Mouse (Mus musculus) neural tube, embryonic 15.5 days (tissue): Measurements from ENCODE around the gene Dyrk3. TPM values are rescaled to one million over a fixed set of nuclear protein-coding genes. Genes with fewer than 3 reads are reported as not detected.

Experiments used
- ATAC-seq: fragments of 200-750 bp; cut with Nextera tagmentation; 2 replicates; pipeline ENCODE4 v1.8.0; 2017; ENCODE audit warnings: mild to moderate bottlenecking, moderate TSS enrichment, moderate library complexity; ENCODE audit not compliant: low FRiP score
- H3K27ac ChIP-seq: fragments of 300-500 bp; sonication (generic); replicated peaks from 2 replicates; pipeline ENCODE4 v1.5.1; 2015; ENCODE audit warnings: mild to moderate bottlenecking, inconsistent platforms
- H3K27me3 ChIP-seq: fragments of 300-500 bp; sonication (generic); replicated peaks from 2 replicates; pipeline ENCODE4 v1.6.1; 2015; ENCODE audit warnings: inconsistent platforms
- H3K36me3 ChIP-seq: fragments of 300-500 bp; sonication (generic); 2 replicates; pipeline ENCODE4 v1.6.1; 2015; ENCODE audit warnings: inconsistent platforms
- H3K4me1 ChIP-seq: fragments of 300-500 bp; sonication (generic); 2 replicates; pipeline ENCODE4 v1.6.1; 2015; ENCODE audit warnings: inconsistent platforms
- H3K4me2 ChIP-seq: fragments of 300-500 bp; sonication (generic); 2 replicates; pipeline ENCODE4 v1.6.1; 2015; ENCODE audit warnings: inconsistent platforms, mild to moderate bottlenecking, moderate library complexity
- H3K4me3 ChIP-seq: fragments of 300-500 bp; sonication (generic); replicated peaks from 2 replicates; pipeline ENCODE4 v1.5.1; 2015; ENCODE audit warnings: mild to moderate bottlenecking, inconsistent platforms
- H3K9ac ChIP-seq: fragments of 300-500 bp; sonication (generic); replicated peaks from 2 replicates; pipeline ENCODE4 v1.6.1; 2015; ENCODE audit warnings: mild to moderate bottlenecking, inconsistent platforms
- H3K9me3 ChIP-seq: fragments of 300-500 bp; sonication (generic); replicated peaks from 2 replicates; pipeline ENCODE4 v1.6.1; 2016; ENCODE audit warnings: inconsistent platforms
- WGBS: fragments of 180-500 bp; shearing (Covaris S2); methylation state at CpG from one replicate; pipeline ENCODE4 v1.1.7; 2015; ENCODE audit warnings: mixed read lengths; 5-methylcytosine and 5-hydroxymethylcytosine counted together
- polyA plus RNA-seq: library from polyadenylated mRNA; unstranded; fragments of >200 nt; fragmentation: Nextera tagmentation; extraction: Ambion mirVana; gene quantifications from 2 replicates; pipeline ENCODE4 v1.2.1, GENCODE M21; 2015

Gene Dyrk3
- polyA plus RNA-seq = 10.3 and 14.0 TPM in 2 replicates

- Histone ChIP-seq H3K27me3 (no peaks in the 10 kb centered on the region), H3K27ac (peak within 1 kb of the TSS; percentile 92), H3K4me2 (peak within 1 kb of the TSS; percentile 75), H3K4me1 (peaks cover 40% of the 10 kb centered on the region), H3K9me3 (no peaks in the 10 kb centered on the region), H3K4me3 (peak within 1 kb of the TSS; percentile 85), H3K9ac (peak within 1 kb of the TSS; percentile 73), H3K36me3 (0 out of 2 replicates have a peak, but pooled peaks cover 2% of the 10 kb centered on the region)
- peak; percentile 98 for ATAC-seq
- 5% methylated on average over 49 of the region's 49 CpGs for WGBS
These were observed at the start of gene Dyrk3 for GRCm38 (mm10) chr1:131138191-131139016. TSS of gene Dyrk3 (minus strand) at chr1:131138340.

- Histone ChIP-seq H3K4me3 (no peak overlapping the region), H3K4me1 (no peaks in the 10 kb centered on the region), H3K27me3 (no peaks in the 10 kb centered on the region), H3K4me2 (no peak overlapping the region), H3K27ac (no peak overlapping the region), H3K9me3 (no peaks in the 10 kb centered on the region), H3K9ac (no peak overlapping the region), H3K36me3 (no peaks in the 10 kb centered on the region)
- 97% methylated on average over 5 of the region's 5 CpGs for WGBS
- ATAC-seq = no peak
These were observed 49.7 kb upstream of the Dyrk3 start for GRCm38 (mm10) chr1:131187856-131188255.

GRCm38 (mm10) chr1:131186995-131187394, 48.9 kb upstream of the Dyrk3 start:
- Histone ChIP-seq H3K27me3 (no peaks in the 10 kb centered on the region), H3K27ac (no peak overlapping the region), H3K9me3 (no peaks in the 10 kb centered on the region), H3K4me3 (no peak overlapping the region), H3K36me3 (no peaks in the 10 kb centered on the region), H3K4me1 (no peaks in the 10 kb centered on the region), H3K4me2 (no peak overlapping the region), H3K9ac (no peak overlapping the region)
- ATAC-seq = no peak
- 76% methylated on average over 6 of the region's 6 CpGs for WGBS

GRCm38 (mm10) chr1:131185821-131186506, 47.8 kb upstream of the Dyrk3 start:
- no peak overlapping the region for H3K27ac ChIP-seq
- no peak overlapping the region for H3K9ac ChIP-seq
- ATAC-seq = no peak
- no peak overlapping the region for H3K4me2 ChIP-seq
- WGBS = 92% methylated on average over 13 of the region's 13 CpGs
- no peaks in the 10 kb centered on the region for H3K27me3 ChIP-seq
- H3K4me3 ChIP-seq = no peak overlapping the region
- 0 out of 2 replicates have a peak, but pooled peaks cover under 1% of the 10 kb centered on the region for H3K36me3 ChIP-seq
- H3K9me3 ChIP-seq = no peaks in the 10 kb centered on the region
- no peaks in the 10 kb centered on the region for H3K4me1 ChIP-seq

- WGBS = 86% methylated on average over 8 of the region's 8 CpGs
- no peak overlapping the region for H3K27ac ChIP-seq
- H3K9me3 ChIP-seq = no peaks in the 10 kb centered on the region
- H3K4me3 ChIP-seq = no peak overlapping the region
- H3K9ac ChIP-seq = no peak overlapping the region
- no peak overlapping the region for H3K4me2 ChIP-seq
- H3K27me3 ChIP-seq = no peaks in the 10 kb centered on the region
- H3K4me1 ChIP-seq = no peaks in the 10 kb centered on the region
- ATAC-seq = no peak
- H3K36me3 ChIP-seq = peaks cover 9% of the 10 kb centered on the region
These were observed 47.0 kb upstream of the Dyrk3 start for GRCm38 (mm10) chr1:131184956-131185660.

GRCm38 (mm10) chr1:131184253-131184955, 46.3 kb upstream of the Dyrk3 start:
- no peaks in the 10 kb centered on the region for H3K9me3 ChIP-seq
- peaks cover 16% of the 10 kb centered on the region for H3K36me3 ChIP-seq
- WGBS = 92% methylated on average over 9 of the region's 9 CpGs
- no peak overlapping the region for H3K27ac ChIP-seq
- no peak overlapping the region for H3K4me2 ChIP-seq
- no peak for ATAC-seq
- no peak overlapping the region for H3K9ac ChIP-seq
- no peak overlapping the region for H3K4me3 ChIP-seq
- H3K27me3 ChIP-seq = no peaks in the 10 kb centered on the region
- H3K4me1 ChIP-seq = no peaks in the 10 kb centered on the region

- Histone ChIP-seq H3K36me3 (peaks cover 23% of the 10 kb centered on the region), H3K4me3 (no peak overlapping the region), H3K4me2 (no peak overlapping the region), H3K4me1 (no peaks in the 10 kb centered on the region), H3K27me3 (no peaks in the 10 kb centered on the region), H3K9ac (no peak overlapping the region), H3K9me3 (no peaks in the 10 kb centered on the region), H3K27ac (no peak overlapping the region)
- 89% methylated on average over 7 of the region's 7 CpGs for WGBS
- no peak for ATAC-seq
These were observed 45.1 kb upstream of the Dyrk3 start for GRCm38 (mm10) chr1:131183201-131183600.

GRCm38 (mm10) chr1:131181642-131182527, 43.7 kb upstream of the Dyrk3 start:
- peak; percentile 42 for ATAC-seq
- H3K27me3 ChIP-seq = no peaks in the 10 kb centered on the region
- H3K27ac ChIP-seq = no peak overlapping the region
- H3K4me2 ChIP-seq = no peak overlapping the region
- H3K4me3 ChIP-seq = no peak overlapping the region
- no peaks in the 10 kb centered on the region for H3K4me1 ChIP-seq
- H3K9me3 ChIP-seq = no peaks in the 10 kb centered on the region
- H3K36me3 ChIP-seq = peaks cover 37% of the 10 kb centered on the region
- no peak overlapping the region for H3K9ac ChIP-seq
- 72% methylated on average over 9 of the region's 9 CpGs for WGBS

- H3K27ac ChIP-seq = no peak overlapping the region
- H3K27me3 ChIP-seq = no peaks in the 10 kb centered on the region
- no peaks in the 10 kb centered on the region for H3K9me3 ChIP-seq
- 97% methylated on average over 7 of the region's 7 CpGs for WGBS
- H3K4me3 ChIP-seq = no peak overlapping the region
- no peak overlapping the region for H3K4me2 ChIP-seq
- peaks cover 52% of the 10 kb centered on the region for H3K36me3 ChIP-seq
- H3K4me1 ChIP-seq = no peaks in the 10 kb centered on the region
- no peak for ATAC-seq
- H3K9ac ChIP-seq = no peak overlapping the region
These were observed 42.2 kb upstream of the Dyrk3 start for GRCm38 (mm10) chr1:131180386-131180785.

GRCm38 (mm10) chr1:131178083-131178482, 39.9 kb upstream of the Dyrk3 start:
- Histone ChIP-seq H3K4me1 (no peaks in the 10 kb centered on the region), H3K27me3 (no peaks in the 10 kb centered on the region), H3K4me2 (no peak overlapping the region), H3K9me3 (no peaks in the 10 kb centered on the region), H3K9ac (no peak overlapping the region), H3K27ac (no peak overlapping the region), H3K36me3 (peaks cover 75% of the 10 kb centered on the region), H3K4me3 (no peak overlapping the region)
- ATAC-seq = no peak
- WGBS = 80% methylated on average over 5 of the region's 5 CpGs
